Mouse (Mus musculus) heart, adult 2 months (tissue): ENCODE measurements around the gene Fam198a.

ENCODE experiments used
- CTCF ChIP-seq: fragments of 200-600 bp; IDR thresholded peaks from 2 replicates; pipeline ENCODE4 v1.8.1; 2022; ENCODE audit warnings: antibody characterized with exemption, mild to moderate bottlenecking, moderate library complexity
- POLR2A ChIP-seq: fragments of 200-500 bp; IDR thresholded peaks from 2 replicates; pipeline ENCODE4 v1.6.1; 2011; ENCODE audit warnings: mild to moderate bottlenecking, low read depth, low read length, control low read depth; ENCODE audit not compliant: insufficient read depth

- no peak for TF ChIP-seq CTCF
- TF ChIP-seq POLR2A: no peak
Observed at GRCm38 (mm10) chr9:121912786-121913185, 38.0 kb upstream of the Fam198a start.
